Mouse (Mus musculus): ENCODE measurements at regions not wholly inside any gene's neighbourhood (a gene's known extent, or its start where the extent isn't known, plus 50 kb on each side); places are given as distances from the start of the nearest gene placed in this dataset.

DNA sequence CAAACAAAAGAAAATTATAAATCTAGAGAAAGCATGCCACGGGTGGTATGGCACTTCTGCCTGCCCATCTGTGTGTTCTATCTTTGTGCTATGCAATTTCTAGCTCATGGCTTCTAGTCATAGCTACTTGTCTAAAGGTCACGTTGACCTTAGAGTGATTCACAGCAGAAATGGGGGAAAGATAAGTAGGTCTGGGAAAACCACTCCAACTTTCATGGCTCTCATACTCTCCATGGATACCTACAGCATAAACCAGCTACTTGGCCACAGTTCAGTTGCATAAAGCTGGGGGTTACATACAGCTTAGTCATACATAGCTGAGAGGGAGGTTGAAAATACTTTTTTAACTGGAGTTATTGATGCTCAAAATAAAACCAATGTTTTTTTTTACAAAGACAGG is 100.6 kb upstream of the Trpc6 start:
- no peak overlapping the region for H3K4me3 ChIP-seq
- intact Hi-C loops (cut with DNase I), result loop anchor here (1.0 kb wide), 1 partner anchor 110 kb away; no protein-coding TSS in a partner anchor
- 0 out of 2 replicates have a peak overlapping the region, but pooled peaks have one; percentile 15 for H3K27ac ChIP-seq
- DNase-seq (ENCODE audit: extremely low spot score in 1 of 2, low spot score in 2 of 2), result peak in 1 of 2 experiments; percentile 14
- TF ChIP-seq CTCF (IDR thresholded peaks at IDR 0.05), result no peak

DNA sequence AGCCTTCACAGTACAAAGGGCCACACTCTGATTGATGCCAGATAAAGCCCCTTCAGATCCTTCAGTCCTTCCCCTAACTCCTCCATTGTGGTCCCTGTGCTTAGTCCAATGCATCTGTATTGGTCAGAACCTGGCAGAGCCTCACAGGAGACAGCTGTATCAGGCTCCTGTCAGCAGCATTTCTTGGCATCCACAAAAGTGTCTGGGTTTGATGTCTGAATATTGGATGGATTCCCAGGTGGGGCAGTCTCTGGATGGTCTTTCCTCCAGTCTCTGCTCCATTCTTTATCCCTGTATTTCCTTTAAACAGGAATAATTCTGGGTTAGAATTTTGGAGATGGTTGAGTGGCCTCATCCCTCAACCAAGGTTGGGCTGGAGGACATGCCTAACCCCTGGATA is 92.5 kb upstream of the Trpc6 start:
- DNase-seq (ENCODE audit: extremely low spot score in 1 of 2, low spot score in 2 of 2), result no peak
- intact Hi-C loops (cut with DNase I), result no loop called here
- Histone ChIP-seq H3K4me3 (no peak overlapping the region), H3K27ac (no peak overlapping the region)
- no peak for TF ChIP-seq CTCF (IDR thresholded peaks at IDR 0.05)

DNA sequence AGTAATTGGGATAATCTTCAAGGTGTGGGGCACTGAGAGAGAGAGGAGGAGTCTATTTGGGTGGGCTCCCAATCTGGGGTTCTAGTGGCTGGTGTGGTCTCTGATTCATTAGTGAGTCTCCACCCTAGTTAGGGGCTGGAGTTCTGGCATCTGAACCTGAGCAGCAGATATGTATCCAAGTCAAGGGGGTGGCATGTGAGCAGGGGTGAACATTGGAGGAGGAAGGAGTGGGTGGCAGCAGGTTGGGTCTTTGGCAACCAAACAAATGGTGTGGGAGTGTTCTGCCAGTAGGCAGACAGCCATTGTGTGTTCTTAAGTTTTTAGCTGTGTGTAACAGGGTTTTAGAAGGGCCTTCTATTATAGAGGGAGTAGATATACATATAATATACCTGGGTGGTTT is 90.4 kb upstream of the Trpc6 start:
- intact Hi-C loops (cut with DNase I), result no loop called here
- Histone ChIP-seq H3K27ac (no peak overlapping the region), H3K4me3 (no peak overlapping the region)
- DNase-seq (ENCODE audit: extremely low spot score in 1 of 2, low spot score in 2 of 2), result no peak
- TF ChIP-seq CTCF (IDR thresholded peaks at IDR 0.05), result no peak

DNA sequence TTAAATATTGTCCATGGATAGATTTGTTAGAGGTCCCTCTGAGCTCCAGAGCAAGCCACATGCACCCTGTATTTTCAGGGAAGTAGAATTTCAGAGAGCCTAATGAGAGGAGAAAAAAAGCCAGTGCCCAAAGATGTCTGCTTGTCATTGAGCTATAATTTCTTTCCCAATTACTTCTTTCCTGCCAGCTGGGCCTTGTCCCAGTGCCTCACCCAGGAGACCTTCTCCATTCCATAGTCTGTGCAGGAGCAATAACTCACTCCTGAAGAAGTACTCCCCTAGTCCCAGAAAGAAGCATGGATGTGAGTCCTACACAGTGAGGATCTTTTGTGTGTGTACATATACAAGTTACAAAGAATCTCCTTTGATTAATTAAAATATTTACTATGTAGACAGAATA is 89.4 kb upstream of the Trpc6 start:
- no peak for TF ChIP-seq CTCF (IDR thresholded peaks at IDR 0.05)
- Histone ChIP-seq H3K4me3 (no peak overlapping the region), H3K27ac (no peak overlapping the region)
- no peak for DNase-seq (ENCODE audit: extremely low spot score in 1 of 2, low spot score in 2 of 2)
- intact Hi-C loops (cut with DNase I), result no loop called here

GRCm38 (mm10) chr9:8459084-8459571 is 84.8 kb upstream of the Trpc6 start:
- no peak for TF ChIP-seq CTCF (IDR thresholded peaks at IDR 0.05)
- intact Hi-C loops (cut with DNase I), result no loop called here
- H3K27ac ChIP-seq, result no peak overlapping the region
- no peak overlapping the region for H3K4me3 ChIP-seq
- DNase-seq (ENCODE audit: extremely low spot score in 1 of 2, low spot score in 2 of 2), result no peak

GRCm38 (mm10) chr9:8461737-8462136 is 82.2 kb upstream of the Trpc6 start:
- intact Hi-C loops (cut with DNase I), result no loop called here
- no peak overlapping the region for H3K27ac ChIP-seq
- no peak for TF ChIP-seq CTCF (IDR thresholded peaks at IDR 0.05)
- H3K4me3 ChIP-seq, result no peak overlapping the region
- no peak for DNase-seq (ENCODE audit: extremely low spot score in 1 of 2, low spot score in 2 of 2)

DNA sequence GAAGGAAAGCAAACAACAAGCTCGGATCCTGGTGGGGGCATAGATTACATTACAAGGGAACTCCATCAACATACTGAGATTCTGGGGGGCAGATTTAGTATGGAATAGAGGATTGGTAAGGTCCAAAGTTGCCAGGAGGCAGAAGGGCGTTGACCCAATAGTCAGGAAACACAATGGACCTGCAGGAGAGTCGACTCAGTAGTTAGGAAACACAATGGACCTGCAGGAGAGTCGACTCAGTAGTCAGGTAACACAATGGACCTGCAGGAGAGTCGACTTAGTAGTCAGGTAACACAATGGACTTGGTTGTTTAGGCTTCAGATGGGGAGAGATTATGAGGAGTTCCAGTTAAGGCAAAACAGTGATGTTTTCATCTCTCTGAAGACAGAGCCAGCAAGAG is 81.1 kb upstream of the Trpc6 start:
- intact Hi-C loops (cut with DNase I), result no loop called here
- DNase-seq (ENCODE audit: extremely low spot score in 1 of 2, low spot score in 2 of 2), result no peak
- TF ChIP-seq CTCF (IDR thresholded peaks at IDR 0.05), result no peak
- no peak overlapping the region for H3K4me3 ChIP-seq
- no peak overlapping the region for H3K27ac ChIP-seq

DNA sequence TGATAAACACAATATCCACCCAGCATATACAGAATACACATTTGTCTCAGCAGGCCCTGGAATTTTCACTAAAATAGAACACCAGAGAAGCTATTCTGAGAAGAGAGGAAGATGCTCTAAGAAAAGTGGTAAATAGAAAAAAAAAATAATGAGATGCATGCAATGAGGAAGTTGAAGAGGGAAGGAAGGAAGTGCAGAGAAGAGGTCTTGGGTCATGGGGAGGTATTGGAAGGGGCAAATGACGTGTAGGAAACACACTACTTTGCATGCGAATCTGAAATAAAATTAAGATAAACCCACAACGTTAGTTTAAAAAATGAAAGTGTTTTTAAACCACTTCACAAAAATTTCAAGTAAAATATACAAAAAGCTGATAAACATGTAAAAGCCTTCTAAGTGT is 57.4 kb upstream of the Trpc6 start:
- no peak for DNase-seq (ENCODE audit: extremely low spot score in 1 of 2, low spot score in 2 of 2)
- no peak for TF ChIP-seq CTCF (IDR thresholded peaks at IDR 0.05)
- intact Hi-C loops (cut with DNase I), result no loop called here
- no peak overlapping the region for H3K4me3 ChIP-seq
- H3K27ac ChIP-seq, result no peak overlapping the region

GRCm38 (mm10) chr9:8487821-8488220 is 56.1 kb upstream of the Trpc6 start:
- Histone ChIP-seq H3K27ac (no peak overlapping the region), H3K4me3 (no peak overlapping the region)
- intact Hi-C loops (cut with DNase I), result no loop called here
- no peak for TF ChIP-seq CTCF (IDR thresholded peaks at IDR 0.05)
- no peak for DNase-seq (ENCODE audit: extremely low spot score in 1 of 2, low spot score in 2 of 2)
